Mouse (Mus musculus) monocyte, adult 59 days (primary cell): Measurements from ENCODE around the gene Gm20662. TPM values are rescaled to one million over a fixed set of nuclear protein-coding genes. Genes with fewer than 3 reads are reported as not detected.

ENCODE experiments used
- total RNA-seq, 2 experiments: library from RNA; stranded (reverse); gene quantifications; one replicate each; pipeline ENCODE4 v1.2.4; 2023

Gene Gm20662
- total RNA-seq, result not detected

GRCm38 (mm10) chr9:107996049-107996448, at the start of gene Gm20662:
TSS of gene Gm20662 (plus strand) at chr9:107996349.

GRCm38 (mm10) chr9:107949922-107950235, 46.3 kb upstream of the Gm20662 start, which contains the start of gene Traip:
TSS of gene Traip (plus strand) at chr9:107950136.

GRCm38 (mm10) chr9:107975399-107976386, 20.5 kb upstream of the Gm20662 start, which contains the start of gene Uba7:
TSS of gene Uba7 (plus strand) at chr9:107975505.

GRCm38 (mm10) chr9:107982681-107983346, 13.3 kb upstream of the Gm20662 start, which contains the start of gene Gm20661:
TSS of gene Gm20661 (plus strand) at chr9:107983058.

GRCm38 (mm10) chr9:107985131-107986119, 10.7 kb upstream of the Gm20662 start, which contains the start of gene Inka1:
TSS of gene Inka1 (minus strand) at chr9:107985879.

GRCm38 (mm10) chr9:107992197-107992596, 4.0 kb upstream of the Gm20662 start, which contains the start of gene Cdhr4:
TSS of gene Cdhr4 (plus strand) at chr9:107992497.

GRCm38 (mm10) chr9:108001922-108002770, 6.0 kb downstream of the Gm20662 start, which contains the start of gene Ip6k1:
TSS of gene Ip6k1 (plus strand) at chr9:108002501.

GRCm38 (mm10) chr9:108049016-108049455, 52.9 kb downstream of the Gm20662 start, which contains the start of gene Gmppb:
TSS of gene Gmppb (plus strand) at chr9:108049242.

GRCm38 (mm10) chr9:108052885-108053664, 56.9 kb downstream of the Gm20662 start, which contains the start of gene Amigo3:
TSS of gene Amigo3 (plus strand) at chr9:108053159.

GRCm38 (mm10) chr9:108080168-108080567, 84.0 kb downstream of the Gm20662 start, which contains the start of gene Mst1:
TSS of gene Mst1 (plus strand) at chr9:108080436.

GRCm38 (mm10) chr9:108082988-108083431, 86.9 kb downstream of the Gm20662 start, which contains the start of gene Rnf123:
TSS of gene Rnf123 (minus strand) at chr9:108083346.

GRCm38 (mm10) chr9:108094184-108094941, 98.2 kb downstream of the Gm20662 start, which contains the start of gene Apeh:
TSS of gene Apeh (minus strand) at chr9:108094606.

Other genes with a start within 250 kb of the Gm20662 start
- 100 to 1,000 TPM; 190 to 208 TPM for gene Rbm5, start 225.4 kb upstream of the Gm20662 start, total RNA-seq
- 100 to 1,000 TPM in 1 of 2 experiments, 10 to 100 TPM in 1; 77.0 to 109 TPM for gene Rbm6, start 123.1 kb upstream of the Gm20662 start, total RNA-seq
- gene Mon1a, start 108.2 kb upstream of the Gm20662 start, total RNA-seq, result 10 to 100 TPM; 14.9 to 15.2 TPM
- gene Mst1r, start 89.5 kb upstream of the Gm20662 start, total RNA-seq, result 1 to 10 TPM; 2.7 to 6.2 TPM
- not detected for gene Actl11, start 67.9 kb upstream of the Gm20662 start, total RNA-seq
- gene Camkv, start 60.7 kb upstream of the Gm20662 start, total RNA-seq, result not detected
- 1 to 10 TPM in 1 of 2 experiments, under 1 TPM in 1; 0.81 to 2.0 TPM for gene Traip, start 46.2 kb upstream of the Gm20662 start, total RNA-seq
- gene Uba7, start 20.8 kb upstream of the Gm20662 start, total RNA-seq, result 100 to 1,000 TPM in 1 of 2 experiments, 10 to 100 TPM in 1; 96.0 to 107 TPM
- not detected for gene Gm20661, start 13.3 kb upstream of the Gm20662 start, total RNA-seq
- 1 to 10 TPM; 2.9 TPM for gene Inka1, start 10.5 kb upstream of the Gm20662 start, total RNA-seq
- not detected for gene Cdhr4, start 3.9 kb upstream of the Gm20662 start, total RNA-seq
- gene Ip6k1, start 6.2 kb downstream of the Gm20662 start, total RNA-seq, result 100 to 1,000 TPM in 1 of 2 experiments, 10 to 100 TPM in 1; 94.3 to 123 TPM
- 10 to 100 TPM; 18.7 to 25.7 TPM for gene Gmppb, start 52.9 kb downstream of the Gm20662 start, total RNA-seq
- 1 to 10 TPM; 4.3 to 5.0 TPM for gene Amigo3, start 56.8 kb downstream of the Gm20662 start, total RNA-seq
- not detected for gene Mst1, start 84.1 kb downstream of the Gm20662 start, total RNA-seq
- gene Rnf123, start 87.0 kb downstream of the Gm20662 start, total RNA-seq, result 10 to 100 TPM; 66.5 to 82.0 TPM
- gene Apeh, start 98.3 kb downstream of the Gm20662 start, total RNA-seq, result 10 to 100 TPM; 60.0 to 60.3 TPM
- gene Bsn, start 194.0 kb downstream of the Gm20662 start, total RNA-seq, result under 1 TPM; 0.21 to 0.37 TPM